In genomic region chr4:140744654-140745053, GRCm38 (mm10) we compare ENCODE assay signal across 10 mouse cellular contexts. TPM values are rescaled to one million over a fixed set of nuclear protein-coding genes. Genes with fewer than 3 reads are reported as not detected.
A peak's percentile ranks its signal among the peaks of the same experiment; 100 is the strongest.
DNase-seq lines count a peak whose midpoint lies in the region; ATAC-seq and TF ChIP-seq lines count a peak whose summit lies in the region.
"Had no signal": no experiment of that assay in that cellular context is flagged by ENCODE, and none has a peak within 500 bp of the region (broad histone marks: within the 10 kb centered on the region; RNA-seq: fewer than 3 reads in every experiment).

No protein-coding gene starts in this region.

- H3K4me1 ChIP-seq in kidney, embryonic 16.5 days (ENCODE audit: insufficient read depth, low read length): peaks cover 6% of the 10 kb centered on the region; the same call in 1 of the 2 replicates
- peaks cover 0 to 5% of the 10 kb centered on the region in 2 experiments; a peak in 1 of 4 replicates for H3K4me1 ChIP-seq in MEL (ENCODE audit: control insufficient read depth in 1 of 2, insufficient read depth in 2 of 2, low read length in 2 of 2)
- H3K4me1 ChIP-seq in liver, embryonic 14.5 days (replicated peaks; ENCODE audit: control insufficient read depth in 2 of 2, insufficient read depth in 2 of 2, low read length in 1 of 2): no peaks in the 10 kb centered on the region

- no peaks in the 10 kb centered on the region for H3K9me3 ChIP-seq in kidney, embryonic 16.5 days (ENCODE audit: low read length)
- H3K9me3 ChIP-seq in MEL (replicated peaks; ENCODE audit: insufficient read depth, low read length): no peaks in the 10 kb centered on the region
- H3K9me3 ChIP-seq in liver, embryonic 14.5 days (ENCODE audit: control insufficient read depth, low read length): no peaks in the 10 kb centered on the region
- H3K9me3 ChIP-seq: midbrain, embryonic 12.5 days had no signal

- no peaks in the 10 kb centered on the region for H3K27me3 ChIP-seq in kidney, embryonic 16.5 days (ENCODE audit: insufficient read depth, low read length)
- H3K27me3 ChIP-seq in MEL (ENCODE audit: control insufficient read depth in 1 of 2, insufficient read depth in 2 of 2, low read length in 2 of 2): peaks cover 0 to 6% of the 10 kb centered on the region in 2 experiments; a peak in 2 of 4 replicates
- no peaks in the 10 kb centered on the region for H3K27me3 ChIP-seq in liver, embryonic 14.5 days (ENCODE audit: control insufficient read depth, insufficient read depth, low read length)

- TF ChIP-seq CTCF in MEL (IDR thresholded peaks at IDR 0.05 in 2 of 3, conservative IDR thresholded peaks at IDR 0.05 in 1 of 3; ENCODE audit: control insufficient read depth in 1 of 3, insufficient read depth in 1 of 3, low read depth in 2 of 3, low read length in 3 of 3, poor library complexity in 1 of 3, severe bottlenecking in 1 of 3): peak; percentile 69 to 82 (median 81)
- TF ChIP-seq CTCF in liver, embryonic 14.5 days (IDR thresholded peaks at IDR 0.05; ENCODE audit: low read depth): peak; percentile 82

- H3K4me2 ChIP-seq in kidney, embryonic 16.5 days (replicated peaks; ENCODE audit: low read depth, low read length): no peak overlapping the region
- no peak overlapping the region for H3K4me2 ChIP-seq in liver, embryonic 14.5 days (ENCODE audit: low read depth)
- H3K4me2 ChIP-seq: midbrain, embryonic 12.5 days had no signal

- DNase-seq in kidney, adult 9 months: peak; percentile 17
- DNase-seq in MEL (ENCODE audit: low read depth, low spot score): peak; percentile 67
- peak; percentile 65 for DNase-seq in c-Kit-positive CD71-negative TER-119-negative erythroid progenitor cells, embryonic 14.5 days (ENCODE audit: low read depth)
- DNase-seq in gastrocnemius, postnatal 14 days: peak; percentile 52
- DNase-seq in liver, embryonic 14.5 days (ENCODE audit: low read depth in 3 of 3, low spot score in 3 of 3): peak in 1 of 3 experiments; percentile 35
- DNase-seq in spleen, postnatal 10 days (ENCODE audit: low spot score in 2 of 2): peak; percentile 31 to 76
- DNase-seq in Muller cell, postnatal 12 days (ENCODE audit: inconsistent ontology term): no peak

- no peak overlapping the region for H3K27ac ChIP-seq in kidney, embryonic 16.5 days (ENCODE audit: low read length)
- H3K27ac ChIP-seq in MEL (ENCODE audit: control insufficient read depth, low read depth, low read length): no peak overlapping the region
- H3K27ac ChIP-seq in liver, embryonic 14.5 days: no peak overlapping the region
- H3K27ac ChIP-seq: midbrain, embryonic 12.5 days had no signal

- TF ChIP-seq RAD21 in MEL (IDR thresholded peaks at IDR 0.05; ENCODE audit: low read depth, low read length): peak; percentile 83

- TF ChIP-seq EP300 in MEL (IDR thresholded peaks at IDR 0.05; ENCODE audit: low read depth in 1 of 2, low read length in 2 of 2): no peak
- no peak for TF ChIP-seq EP300 in liver, embryonic 14.5 days (IDR thresholded peaks at IDR 0.05; ENCODE audit: low read depth)

- no peak overlapping the region for H3K4me3 ChIP-seq in kidney, embryonic 16.5 days (ENCODE audit: low read length)
- H3K4me3 ChIP-seq in MEL (ENCODE audit: control insufficient read depth in 1 of 2, insufficient read depth in 1 of 2, low read depth in 2 of 2, low read length in 2 of 2): no peak overlapping the region
- H3K4me3 ChIP-seq in liver, embryonic 14.5 days (ENCODE audit: insufficient read depth in 1 of 2, low read depth in 2 of 2, low read length in 2 of 2): no peak overlapping the region
- H3K4me3 ChIP-seq: midbrain, embryonic 12.5 days had no signal

- no peaks in the 10 kb centered on the region for H3K36me3 ChIP-seq in kidney, embryonic 16.5 days (ENCODE audit: insufficient read depth, low read length)
- no peaks in the 10 kb centered on the region for H3K36me3 ChIP-seq in MEL (ENCODE audit: control insufficient read depth in 1 of 2, insufficient read depth in 2 of 2, low read length in 2 of 2)
- H3K36me3 ChIP-seq in liver, embryonic 14.5 days (replicated peaks; ENCODE audit: control insufficient read depth, insufficient read depth, low read depth): no peaks in the 10 kb centered on the region
- H3K36me3 ChIP-seq: midbrain, embryonic 12.5 days had no signal

- H3K9ac ChIP-seq in kidney, embryonic 16.5 days (replicated peaks; ENCODE audit: low read length): no peak overlapping the region
- H3K9ac ChIP-seq in MEL (ENCODE audit: control insufficient read depth, low read depth, low read length, poor library complexity, severe bottlenecking): no peak overlapping the region
- H3K9ac ChIP-seq in liver, embryonic 14.5 days (replicated peaks): no peak overlapping the region

- WGBS in kidney, embryonic 16.5 days: 22% methylated on average over 3 of the region's 3 CpGs
- 4% methylated on average over 3 of the region's 3 CpGs for WGBS in liver, embryonic 14.5 days (ENCODE audit: insufficient replicate concordance)

- ATAC-seq in kidney, embryonic 16.5 days (ENCODE audit: low FRiP score, low TSS enrichment): no peak
- no peak for ATAC-seq in liver, embryonic 14.5 days (ENCODE audit: insufficient read depth)

- no peak for TF ChIP-seq POLR2A in MEL (IDR thresholded peaks at IDR 0.05; ENCODE audit: control insufficient read depth in 1 of 2, insufficient read depth in 1 of 2, low read depth in 1 of 2, low read length in 2 of 2, poor library complexity in 1 of 2)

- no peaks in the 10 kb centered on the region for H3K79me2 ChIP-seq in MEL (ENCODE audit: control insufficient read depth, insufficient read depth, low read length, poor library complexity)

- intact Hi-C loops in gastrocnemius, postnatal 14 days (cut with DNase I; ENCODE audit: low total_unique reads): no loop called here

TF ChIP-seq in MEL, 35 proteins besides CTCF, POLR2A, EP300 and RAD21:
- TF ChIP-seq TCF12 (IDR thresholded peaks at IDR 0.05; ENCODE audit: low read depth, low read length) (no peak), NRF1 (IDR thresholded peaks at IDR 0.05; ENCODE audit: insufficient read depth, low read depth, low read length, poor library complexity, severe bottlenecking) (no peak), SIN3A (IDR thresholded peaks at IDR 0.05; ENCODE audit: low read length) (no peak), E2F4 (IDR thresholded peaks at IDR 0.05; ENCODE audit: borderline replicate concordance, low read depth, low read length) (no peak), MYC (IDR thresholded peaks at IDR 0.05; ENCODE audit: low read depth, low read length) (no peak), CHD2 (IDR thresholded peaks at IDR 0.05; ENCODE audit: low read length) (no peak), RCOR1 (IDR thresholded peaks at IDR 0.05; ENCODE audit: low read depth, low read length) (no peak), MEF2A (IDR thresholded peaks at IDR 0.05; ENCODE audit: extremely low read depth, insufficient replicate concordance, low read depth, low read length, poor library complexity, severe bottlenecking) (no peak), TBP (IDR thresholded peaks at IDR 0.05; ENCODE audit: low read depth, low read length) (no peak), ZC3H11A (IDR thresholded peaks at IDR 0.05; ENCODE audit: low read depth, low read length) (peak; percentile 73), SMC3 (IDR thresholded peaks at IDR 0.05; ENCODE audit: low read depth, low read length) (peak; percentile 77), JUND (IDR thresholded peaks at IDR 0.05; ENCODE audit: low read depth, low read length) (peak; percentile 81; the same call in 1 of the 2 replicates), POLR2AphosphoS5 (IDR thresholded peaks at IDR 0.05; ENCODE audit: borderline replicate concordance, low read depth, low read length) (no peak), GABPA (IDR thresholded peaks at IDR 0.05; ENCODE audit: low read depth, low read length) (no peak), HCFC1 (IDR thresholded peaks at IDR 0.05; ENCODE audit: low read depth, low read length) (no peak)

RNA-seq across cellular contexts. Expression of gene Padi6, which starts 2.2 kb away (rescaled TPM):
- polyA plus RNA-seq in kidney, embryonic 16.5 days (2015; fragmentation: Nextera tagmentation; extraction: Ambion mirVana): not detected in 2 replicates
- total RNA-seq in MEL (2012; rRNA removed): not detected in 2 replicates
- polyA plus RNA-seq in MEL (2012; ENCODE audit: insufficient read depth in 1 of 2, insufficient read length in 2 of 2, low read depth in 1 of 2, low replicate concordance in 2 of 2, missing spikeins in 1 of 2): not detected
- not detected for total RNA-seq in gastrocnemius, postnatal 14 days (2021)
- not detected in 2 replicates for polyA plus RNA-seq in liver, embryonic 14.5 days (2012; rRNA removed)
- polyA plus RNA-seq in liver, embryonic 14.5 days (2014; fragmentation: Nextera tagmentation; extraction: Ambion mirVana): not detected in 2 replicates
- total RNA-seq: gastrocnemius, adult 8-10 months had no signal
- polyA plus RNA-seq: midbrain, embryonic 12.5 days had no signal

RNA-seq across cellular contexts. Expression of gene Padi4, which starts 29.4 kb away (rescaled TPM):
- 1.0 and 1.1 TPM in 2 replicates for polyA plus RNA-seq in kidney, embryonic 16.5 days (2015; fragmentation: Nextera tagmentation; extraction: Ambion mirVana)
- not detected in 2 replicates for total RNA-seq in MEL (2012; rRNA removed)
- polyA plus RNA-seq in MEL (2012; ENCODE audit: insufficient read depth in 1 of 2, insufficient read length in 2 of 2, low read depth in 1 of 2, low replicate concordance in 2 of 2, missing spikeins in 1 of 2): not detected
- under 1 TPM; 0.13 to 0.14 TPM for total RNA-seq in gastrocnemius, postnatal 14 days (2021)
- 0.37 and 0.58 TPM in 2 replicates for polyA plus RNA-seq in liver, embryonic 14.5 days (2012; rRNA removed)
- polyA plus RNA-seq in liver, embryonic 14.5 days (2014; fragmentation: Nextera tagmentation; extraction: Ambion mirVana): 0.34 and 0.52 TPM in 2 replicates
- total RNA-seq: gastrocnemius, adult 8-10 months had no signal

RNA-seq across cellular contexts. Expression of gene Rcc2, which starts 44.3 kb away (rescaled TPM):
- polyA plus RNA-seq in kidney, embryonic 16.5 days (2015; fragmentation: Nextera tagmentation; extraction: Ambion mirVana): 19.5 and 21.0 TPM in 2 replicates
- 267 and 270 TPM in 2 replicates for total RNA-seq in MEL (2012; rRNA removed)
- polyA plus RNA-seq in MEL (2012; ENCODE audit: insufficient read depth in 1 of 2, insufficient read length in 2 of 2, low read depth in 1 of 2, low replicate concordance in 2 of 2, missing spikeins in 1 of 2): 100 to 1,000 TPM; 254 to 427 TPM
- 10 to 100 TPM; 14.2 to 19.3 TPM for total RNA-seq in gastrocnemius, postnatal 14 days (2021)
- polyA plus RNA-seq in liver, embryonic 14.5 days (2012; rRNA removed): 44.0 and 50.3 TPM in 2 replicates
- polyA plus RNA-seq in liver, embryonic 14.5 days (2014; fragmentation: Nextera tagmentation; extraction: Ambion mirVana): 16.5 and 27.6 TPM in 2 replicates

Comparison
In these comparisons a context has a peak if more than half of its experiments do, and no peak if none do; other contexts are left out.
1. RNA of gene Rcc2, which starts 44.3 kb away (polyA plus RNA-seq): 254 to 427 TPM in MEL; 16.5 to 50.3 TPM in liver, embryonic 14.5 days and 19.5 to 21.0 TPM in kidney, embryonic 16.5 days; every median in the first group is over 4 times any median in the second.